Mouse (Mus musculus): ENCODE data around the gene Kctd14. TPM values are rescaled to one million over a fixed set of nuclear protein-coding genes. Genes with fewer than 3 reads are reported as not detected.

The Kctd14 gene
- polyA plus RNA-seq, 1 experiment from 2014 or later: 1.1 TPM

DNA sequence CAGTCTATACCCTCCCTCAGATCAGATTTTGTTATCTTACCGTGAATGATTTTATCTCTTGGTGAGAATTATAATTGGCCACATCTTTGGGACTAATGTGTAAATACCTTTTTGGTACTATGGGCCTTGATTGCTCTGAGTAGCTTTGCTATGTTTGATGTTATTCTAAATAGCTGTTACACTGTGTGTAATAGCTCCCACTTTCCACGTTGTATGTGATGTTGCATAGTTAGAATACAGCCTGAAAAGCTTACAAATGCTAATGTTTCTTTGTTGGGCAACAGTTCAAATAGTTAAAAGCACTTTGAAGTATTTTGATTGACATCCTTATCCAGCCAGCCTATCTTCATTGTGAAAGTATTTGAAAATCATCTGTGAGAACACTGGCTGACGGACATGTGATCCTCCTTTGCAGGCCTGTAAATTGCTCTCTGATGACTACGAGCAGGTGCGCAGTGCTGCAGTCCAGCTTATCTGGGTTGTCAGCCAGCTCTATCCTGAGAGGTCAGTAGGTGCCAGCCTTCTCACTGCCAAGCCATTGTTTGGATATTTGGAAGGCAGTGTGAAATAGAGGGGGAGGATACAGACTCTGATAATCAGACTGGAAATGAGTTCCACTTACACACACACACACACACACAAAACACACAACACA, 49.6 kb downstream of the Kctd14 start:
- ATAC-seq (ENCODE audit: low FRiP score): no peak
- Histone ChIP-seq H3K27me3 (no peaks in the 10 kb centered on the region), H3K4me3 (no peak overlapping the region), H3K36me3 (peaks cover 44% of the 10 kb centered on the region), H3K27ac (no peak overlapping the region), H3K4me1 (replicated peaks) (no peaks in the 10 kb centered on the region), H3K9ac (no peak overlapping the region), H3K4me2 (no peak overlapping the region), H3K9me3 (no peaks in the 10 kb centered on the region)
- 80% methylated on average over 5 of the region's 5 CpGs for WGBS

Other genes with a start within 250 kb of the Kctd14 start
- gene Usp35, start 119.3 kb upstream of the Kctd14 start, polyA plus RNA-seq (2015; fragmentation: Nextera tagmentation; extraction: Ambion mirVana): 3.2 and 3.6 TPM in 2 replicates
- gene Kctd21, start 119.0 kb upstream of the Kctd14 start, polyA plus RNA-seq (2015; fragmentation: Nextera tagmentation; extraction: Ambion mirVana): 7.6 and 7.9 TPM in 2 replicates
- 16.5 and 17.4 TPM in 2 replicates for gene Alg8, start 79.7 kb upstream of the Kctd14 start, polyA plus RNA-seq (2015; fragmentation: Nextera tagmentation; extraction: Ambion mirVana)
- 445 and 471 TPM in 2 replicates for gene Ndufc2, start 51.3 kb upstream of the Kctd14 start, polyA plus RNA-seq (2015; fragmentation: Nextera tagmentation; extraction: Ambion mirVana)
- 1.8 and 2.6 TPM in 2 replicates for gene Thrsp, start 33.6 kb upstream of the Kctd14 start, polyA plus RNA-seq (2015; fragmentation: Nextera tagmentation; extraction: Ambion mirVana)
- gene Ints4, start 29.6 kb downstream of the Kctd14 start, polyA plus RNA-seq (2015; fragmentation: Nextera tagmentation; extraction: Ambion mirVana): 50.0 and 50.9 TPM in 2 replicates
- gene Aamdc, start 128.2 kb downstream of the Kctd14 start, polyA plus RNA-seq (2015; fragmentation: Nextera tagmentation; extraction: Ambion mirVana): 45.9 and 51.0 TPM in 2 replicates
- gene Rsf1, start 128.6 kb downstream of the Kctd14 start, polyA plus RNA-seq (2015; fragmentation: Nextera tagmentation; extraction: Ambion mirVana): 35.4 and 36.2 TPM in 2 replicates
- 192 and 198 TPM in 2 replicates for gene Clns1a, start 245.3 kb downstream of the Kctd14 start, polyA plus RNA-seq (2015; fragmentation: Nextera tagmentation; extraction: Ambion mirVana)

Measured in hindbrain, embryonic 13.5 days (tissue).